8 mouse cellular contexts compared by ENCODE assay signal in the genomic region with DNA sequence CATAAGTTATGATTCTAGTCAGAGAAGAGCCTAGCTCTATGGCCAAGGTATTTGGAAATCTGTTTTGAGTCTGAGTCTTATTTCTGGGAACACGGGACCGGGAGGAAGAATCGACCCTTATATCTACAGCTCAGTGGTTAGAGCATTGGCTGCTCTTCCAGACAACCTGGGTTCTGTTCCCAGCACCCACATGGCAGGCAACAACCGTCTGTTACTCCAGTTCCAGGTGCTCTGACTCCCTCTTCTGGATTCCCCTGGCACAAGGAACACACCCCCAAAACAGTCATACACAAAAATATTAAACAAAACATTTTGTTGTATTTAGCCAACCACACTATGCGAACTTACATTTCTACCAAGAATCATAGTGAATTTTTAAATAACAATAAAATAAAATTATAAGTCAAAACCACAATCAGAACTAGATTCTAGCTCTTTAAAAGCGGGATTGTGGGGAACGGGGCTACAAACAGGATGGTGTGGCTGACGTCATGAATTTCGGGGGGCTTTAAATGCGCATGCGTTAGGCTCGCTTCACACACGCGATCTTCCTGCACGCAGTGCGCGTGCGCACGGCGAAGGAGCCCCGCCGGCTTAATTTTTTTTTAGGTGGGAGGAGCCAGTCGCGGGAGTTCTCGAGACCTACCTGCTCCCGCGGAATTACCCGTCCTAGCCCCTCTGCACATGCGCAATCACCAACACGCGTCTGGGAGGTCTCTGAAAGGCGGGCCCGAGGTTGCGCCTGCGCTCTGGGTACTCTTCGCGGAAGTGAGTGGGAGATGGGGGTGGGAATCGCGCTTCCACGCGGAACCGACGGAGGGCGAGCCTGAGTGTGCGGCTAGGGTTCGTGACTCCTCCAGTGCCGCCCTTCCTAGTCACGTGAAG. TPM values are rescaled to one million over a fixed set of nuclear protein-coding genes. Genes with fewer than 3 reads are reported as not detected.
A peak's percentile ranks its signal among the peaks of the same experiment; 100 is the strongest.
DNase-seq lines count a peak whose midpoint lies in the region; ATAC-seq lines count a peak whose summit lies in the region.

No protein-coding gene starts in this region.

- peak overlapping the region; percentile 37 for H3K4me3 ChIP-seq in hindbrain, embryonic 12.5 days

- H3K4me1 ChIP-seq in hindbrain, embryonic 12.5 days: no peaks in the 10 kb centered on the region; the same call in 1 of the 2 replicates

- 8% methylated on average over 48 of the region's 48 CpGs for WGBS in hindbrain, embryonic 12.5 days

- H3K36me3 ChIP-seq in hindbrain, embryonic 12.5 days: no peaks in the 10 kb centered on the region

- no peaks in the 10 kb centered on the region for H3K9me3 ChIP-seq in hindbrain, embryonic 12.5 days (replicated peaks)

- H3K27me3 ChIP-seq in hindbrain, embryonic 12.5 days: no peaks in the 10 kb centered on the region

- peak; percentile 93 for ATAC-seq in hindbrain, embryonic 12.5 days (ENCODE audit: low FRiP score)

- peak overlapping the region; percentile 60 for H3K27ac ChIP-seq in hindbrain, embryonic 12.5 days

- H3K4me2 ChIP-seq in hindbrain, embryonic 12.5 days (replicated peaks): peak overlapping the region; percentile 47

- peak; percentile 100 for DNase-seq in NIH3T3 (ENCODE audit: low read depth)
- peak; percentile 99 to 100 for DNase-seq in cerebellum, postnatal 10 days
- DNase-seq in frontal cortex, postnatal 10 days (ENCODE audit: low spot score in 2 of 2): peak; percentile 99
- DNase-seq in layer of hippocampus, postnatal 14 days (ENCODE audit: low spot score in 2 of 2): peak; percentile 97 to 100
- peak; percentile 99 for DNase-seq in lung, postnatal 14 days
- DNase-seq in retina, adult 2 months (ENCODE audit: low read depth, low spot score): peak; percentile 99
- peak; percentile 99 to 100 for DNase-seq in thymus, postnatal 36 days

- H3K9ac ChIP-seq in hindbrain, embryonic 12.5 days: peak overlapping the region; percentile 5; the same call in 1 of the 2 replicates

RNA-seq across cellular contexts. Expression of gene Tmem120b, which starts 10.6 kb away (rescaled TPM):
- 14.3 and 17.8 TPM in 2 replicates for polyA plus RNA-seq in hindbrain, embryonic 12.5 days (2016; fragmentation: Nextera tagmentation; extraction: Ambion mirVana)
- total RNA-seq in layer of hippocampus, postnatal 14 days (2021): 10 to 100 TPM; 20.1 to 20.3 TPM

RNA-seq across cellular contexts. Expression of gene Morn3, which starts 10.8 kb away (rescaled TPM):
- polyA plus RNA-seq in hindbrain, embryonic 12.5 days (2016; fragmentation: Nextera tagmentation; extraction: Ambion mirVana): 0.35 and 0.73 TPM in 2 replicates
- under 1 TPM; 0.62 to 0.79 TPM for total RNA-seq in layer of hippocampus, postnatal 14 days (2021)

RNA-seq across cellular contexts. Expression of gene Orai1, which starts 42.7 kb away (rescaled TPM):
- polyA plus RNA-seq in hindbrain, embryonic 12.5 days (2016; fragmentation: Nextera tagmentation; extraction: Ambion mirVana): 13.5 and 13.6 TPM in 2 replicates
- 10 to 100 TPM; 15.1 to 16.2 TPM for total RNA-seq in layer of hippocampus, postnatal 14 days (2021)

Comparison
In these comparisons a context has a peak if more than half of its experiments do, and no peak if none do; other contexts are left out.
1. Peak in every context shown above with its lines: DNase-seq, ATAC-seq, H3K4me3 ChIP-seq and H3K27ac ChIP-seq.